Mouse (Mus musculus): ENCODE measurements around the gene Ppp3ca. TPM values are rescaled to one million over a fixed set of nuclear protein-coding genes. Genes with fewer than 3 reads are reported as not detected.
"Not testable (repeated sequence)": the region's sequence is repeated elsewhere in the genome, so short reads cannot be mapped to it uniquely, and the experiment has no call there.

The Ppp3ca gene
- polyA plus RNA-seq, 1 experiment from 2014 or later = 145 TPM

GRCm38 (mm10) chr3:136693547-136693946 lies 23.6 kb downstream of the Ppp3ca start:
- no peaks in the 10 kb centered on the region for H3K9me3 ChIP-seq (ENCODE audit: control insufficient read depth, low read length)
- WGBS = 97% methylated on average over 1 of the region's 1 CpGs

GRCm38 (mm10) chr3:136697626-136698191 lies 27.8 kb downstream of the Ppp3ca start:
- H3K36me3 ChIP-seq (ENCODE audit: control insufficient read depth, insufficient read depth, low read length) = no peaks in the 10 kb centered on the region
- H3K4me1 ChIP-seq (ENCODE audit: control insufficient read depth, insufficient read depth, low read length) = 0 out of 2 replicates have a peak, but pooled peaks cover 4% of the 10 kb centered on the region
- no peaks in the 10 kb centered on the region for H3K9me3 ChIP-seq (ENCODE audit: control insufficient read depth, low read length)
- no peak for ATAC-seq (ENCODE audit: low FRiP score, low TSS enrichment)
- no peaks in the 10 kb centered on the region for H3K27me3 ChIP-seq (ENCODE audit: control insufficient read depth, insufficient read depth, low read length)
- no peak overlapping the region for H3K9ac ChIP-seq (replicated peaks; ENCODE audit: low read length)
- WGBS = 85% methylated on average over 3 of the region's 3 CpGs
- no peak overlapping the region for H3K4me3 ChIP-seq (replicated peaks; ENCODE audit: low read depth, low read length)
- DNase-seq = no peak
- no peak overlapping the region for H3K27ac ChIP-seq (replicated peaks; ENCODE audit: low read depth, low read length)
- no peak overlapping the region for H3K4me2 ChIP-seq (ENCODE audit: low read length)

More at GRCm38 (mm10) chr3:136693547-136693946, 23.6 kb downstream of the Ppp3ca start:
- Histone ChIP-seq H3K4me3 (replicated peaks; ENCODE audit: low read depth, low read length) (no peak overlapping the region), H3K4me2 (ENCODE audit: low read length) (no peak overlapping the region), H3K27ac (replicated peaks; ENCODE audit: low read depth, low read length) (no peak overlapping the region), H3K36me3 (ENCODE audit: control insufficient read depth, insufficient read depth, low read length) (no peaks in the 10 kb centered on the region), H3K27me3 (ENCODE audit: control insufficient read depth, insufficient read depth, low read length) (no peaks in the 10 kb centered on the region), H3K9ac (replicated peaks; ENCODE audit: low read length) (no peak overlapping the region), H3K4me1 (ENCODE audit: control insufficient read depth, insufficient read depth, low read length) (0 out of 2 replicates have a peak, but pooled peaks cover 4% of the 10 kb centered on the region)
- DNase-seq (no peak), ATAC-seq (ENCODE audit: low FRiP score, low TSS enrichment) (no peak)

- not testable (repeated sequence) for H3K4me1 ChIP-seq (ENCODE audit: control insufficient read depth, insufficient read depth, low read length); H3K4me3 ChIP-seq (replicated peaks; ENCODE audit: low read depth, low read length); H3K27ac ChIP-seq (replicated peaks; ENCODE audit: low read depth, low read length); H3K36me3 ChIP-seq (ENCODE audit: control insufficient read depth, insufficient read depth, low read length); H3K4me2 ChIP-seq (ENCODE audit: low read length); ATAC-seq (ENCODE audit: low FRiP score, low TSS enrichment); H3K27me3 ChIP-seq (ENCODE audit: control insufficient read depth, insufficient read depth, low read length); H3K9me3 ChIP-seq (ENCODE audit: control insufficient read depth, low read length); DNase-seq; H3K9ac ChIP-seq (replicated peaks; ENCODE audit: low read length)
Measured at GRCm38 (mm10) chr3:136699711-136700110, 29.8 kb downstream of the Ppp3ca start.

- H3K9ac ChIP-seq (replicated peaks; ENCODE audit: low read length) = no peak overlapping the region
- no peak overlapping the region for H3K4me3 ChIP-seq (replicated peaks; ENCODE audit: low read depth, low read length)
- ATAC-seq (ENCODE audit: low FRiP score, low TSS enrichment) (no peak), DNase-seq (no peak)
- H3K4me1 ChIP-seq (ENCODE audit: control insufficient read depth, insufficient read depth, low read length) = peaks cover 8% of the 10 kb centered on the region; the same call in 1 of the 2 replicates
- no peak overlapping the region for H3K27ac ChIP-seq (replicated peaks; ENCODE audit: low read depth, low read length)
- H3K4me2 ChIP-seq (ENCODE audit: low read length) = no peak overlapping the region
- WGBS = 79% methylated on average over 11 of the region's 11 CpGs
- no peaks in the 10 kb centered on the region for H3K27me3 ChIP-seq (ENCODE audit: control insufficient read depth, insufficient read depth, low read length)
- H3K36me3 ChIP-seq (ENCODE audit: control insufficient read depth, insufficient read depth, low read length) = no peaks in the 10 kb centered on the region
- H3K9me3 ChIP-seq (ENCODE audit: control insufficient read depth, low read length) = no peaks in the 10 kb centered on the region
Measured at GRCm38 (mm10) chr3:136700447-136701009, 30.6 kb downstream of the Ppp3ca start.

GRCm38 (mm10) chr3:136702861-136703260 lies 32.9 kb downstream of the Ppp3ca start:
- Histone ChIP-seq H3K27ac (replicated peaks; ENCODE audit: low read depth, low read length) (no peak overlapping the region), H3K9me3 (ENCODE audit: control insufficient read depth, low read length) (no peaks in the 10 kb centered on the region), H3K4me2 (ENCODE audit: low read length) (no peak overlapping the region), H3K27me3 (ENCODE audit: control insufficient read depth, insufficient read depth, low read length) (no peaks in the 10 kb centered on the region), H3K4me3 (replicated peaks; ENCODE audit: low read depth, low read length) (no peak overlapping the region), H3K36me3 (ENCODE audit: control insufficient read depth, insufficient read depth, low read length) (no peaks in the 10 kb centered on the region), H3K4me1 (ENCODE audit: control insufficient read depth, insufficient read depth, low read length) (peaks cover 8% of the 10 kb centered on the region; the same call in 1 of the 2 replicates), H3K9ac (replicated peaks; ENCODE audit: low read length) (no peak overlapping the region)
- 70% methylated on average over 2 of the region's 2 CpGs for WGBS
- ATAC-seq (ENCODE audit: low FRiP score, low TSS enrichment) = no peak
- no peak for DNase-seq

GRCm38 (mm10) chr3:136704515-136705247 lies 34.8 kb downstream of the Ppp3ca start:
- WGBS = 79% methylated on average over 12 of the region's 12 CpGs
- no peak overlapping the region for H3K4me3 ChIP-seq (replicated peaks; ENCODE audit: low read depth, low read length)
- ATAC-seq (ENCODE audit: low FRiP score, low TSS enrichment) = no peak

GRCm38 (mm10) chr3:136706048-136706447 lies 36.1 kb downstream of the Ppp3ca start:
- Histone ChIP-seq H3K36me3 (ENCODE audit: control insufficient read depth, insufficient read depth, low read length) (no peaks in the 10 kb centered on the region), H3K27ac (replicated peaks; ENCODE audit: low read depth, low read length) (no peak overlapping the region), H3K27me3 (ENCODE audit: control insufficient read depth, insufficient read depth, low read length) (no peaks in the 10 kb centered on the region), H3K4me3 (replicated peaks; ENCODE audit: low read depth, low read length) (no peak overlapping the region), H3K9me3 (ENCODE audit: control insufficient read depth, low read length) (no peaks in the 10 kb centered on the region), H3K4me2 (ENCODE audit: low read length) (no peak overlapping the region), H3K9ac (replicated peaks; ENCODE audit: low read length) (no peak overlapping the region), H3K4me1 (ENCODE audit: control insufficient read depth, insufficient read depth, low read length) (peaks cover 12% of the 10 kb centered on the region; the same call in 1 of the 2 replicates)
- ATAC-seq (ENCODE audit: low FRiP score, low TSS enrichment) = no peak
- 91% methylated on average over 4 of the region's 4 CpGs for whole genome bisulfite sequencing
- DNase-seq = no peak

More at GRCm38 (mm10) chr3:136704515-136705247, 34.8 kb downstream of the Ppp3ca start:
- Histone ChIP-seq H3K27ac (replicated peaks; ENCODE audit: low read depth, low read length) (no peak overlapping the region), H3K4me1 (ENCODE audit: control insufficient read depth, insufficient read depth, low read length) (peaks cover 8% of the 10 kb centered on the region; the same call in 1 of the 2 replicates), H3K9ac (replicated peaks; ENCODE audit: low read length) (no peak overlapping the region), H3K36me3 (ENCODE audit: control insufficient read depth, insufficient read depth, low read length) (no peaks in the 10 kb centered on the region), H3K27me3 (ENCODE audit: control insufficient read depth, insufficient read depth, low read length) (no peaks in the 10 kb centered on the region), H3K4me2 (ENCODE audit: low read length) (no peak overlapping the region), H3K9me3 (ENCODE audit: control insufficient read depth, low read length) (no peaks in the 10 kb centered on the region)
- DNase-seq = no peak

- ATAC-seq (ENCODE audit: low FRiP score, low TSS enrichment) (no peak), DNase-seq (no peak)
- H3K27me3 ChIP-seq (ENCODE audit: control insufficient read depth, insufficient read depth, low read length) = no peaks in the 10 kb centered on the region
- H3K9ac ChIP-seq (replicated peaks; ENCODE audit: low read length) = no peak overlapping the region
- H3K36me3 ChIP-seq (ENCODE audit: control insufficient read depth, insufficient read depth, low read length) = no peaks in the 10 kb centered on the region
- no peaks in the 10 kb centered on the region for H3K9me3 ChIP-seq (ENCODE audit: control insufficient read depth, low read length)
- no peak overlapping the region for H3K27ac ChIP-seq (replicated peaks; ENCODE audit: low read depth, low read length)
- no peak overlapping the region for H3K4me2 ChIP-seq (ENCODE audit: low read length)
- peaks cover 12% of the 10 kb centered on the region; the same call in 1 of the 2 replicates for H3K4me1 ChIP-seq (ENCODE audit: control insufficient read depth, insufficient read depth, low read length)
- no peak overlapping the region for H3K4me3 ChIP-seq (replicated peaks; ENCODE audit: low read depth, low read length)
- WGBS = 66% methylated on average over 7 of the region's 7 CpGs
Measured at GRCm38 (mm10) chr3:136706771-136707170, 36.8 kb downstream of the Ppp3ca start.

All from midbrain, embryonic 14.5 days (tissue).